Mouse (Mus musculus): ENCODE data around the gene Usp7. TPM values are rescaled to one million over a fixed set of nuclear protein-coding genes. Genes with fewer than 3 reads are reported as not detected.
A peak's percentile ranks its signal among the peaks of the same experiment; 100 is the strongest.

The Usp7 gene
- polyA plus RNA-seq, 1 experiment from 2014 or later, result 24.3 TPM

DNA sequence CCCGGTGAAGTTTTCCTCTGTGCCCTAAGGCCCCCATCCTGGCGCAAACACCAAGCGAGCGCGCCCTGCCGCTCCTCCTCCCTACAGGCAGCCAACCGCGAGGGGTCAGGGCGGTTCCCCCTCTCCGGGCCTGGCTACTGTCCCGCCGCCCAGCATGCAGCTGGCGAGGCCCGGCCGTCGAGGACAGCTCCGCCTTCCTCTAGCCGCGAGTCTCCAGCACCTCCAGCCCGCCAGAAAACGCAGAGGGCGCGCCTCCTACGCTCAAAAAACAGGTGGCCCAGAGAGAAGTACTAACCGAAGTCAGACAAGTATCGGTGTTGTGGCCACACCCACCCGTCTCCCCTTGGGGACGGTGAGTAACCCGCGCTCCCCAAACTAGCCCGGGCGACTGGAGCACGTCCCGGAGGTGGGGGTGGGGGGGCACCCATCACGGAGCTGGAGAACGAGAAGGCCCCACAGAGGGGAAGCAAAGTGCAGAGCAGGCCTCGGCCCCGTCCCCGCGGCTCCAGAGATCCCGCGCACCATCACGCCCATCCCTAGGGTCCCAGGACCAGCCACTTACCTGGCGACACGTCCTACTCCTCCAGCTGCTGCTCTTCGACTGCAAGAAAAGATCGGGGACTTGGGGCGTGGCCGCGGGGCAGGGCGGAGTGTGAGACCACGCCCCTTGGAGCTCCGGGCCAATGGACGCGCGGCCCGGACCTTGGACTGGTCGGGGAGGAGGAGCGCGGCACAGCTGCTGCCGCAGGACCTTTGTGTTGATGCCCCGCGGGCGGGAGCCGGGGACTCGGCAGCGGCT, 120.4 kb downstream of the Usp7 start, which contains the start of gene Carhsp1:
TSS of gene Carhsp1 (minus strand) at position 605 of the 799 bp plus-strand sequence.
- Histone ChIP-seq H3K9me3 (no peaks in the 10 kb centered on the region), H3K4me1 (peaks cover 57% of the 10 kb centered on the region), H3K36me3 (peaks cover 2% of the 10 kb centered on the region; the same call in 1 of the 2 replicates), H3K27me3 (ENCODE audit: insufficient read depth, poor library complexity, severe bottlenecking) (peaks cover 8% of the 10 kb centered on the region; the same call in 1 of the 2 replicates), H3K27ac (peak within 1 kb of the TSS; percentile 87), H3K4me3 (peak within 1 kb of the TSS; percentile 80)
- WGBS, result under 1% methylated on average over 67 of the region's 67 CpGs
- DNase-seq (ENCODE audit: low spot score), result peak; percentile 98

DNA sequence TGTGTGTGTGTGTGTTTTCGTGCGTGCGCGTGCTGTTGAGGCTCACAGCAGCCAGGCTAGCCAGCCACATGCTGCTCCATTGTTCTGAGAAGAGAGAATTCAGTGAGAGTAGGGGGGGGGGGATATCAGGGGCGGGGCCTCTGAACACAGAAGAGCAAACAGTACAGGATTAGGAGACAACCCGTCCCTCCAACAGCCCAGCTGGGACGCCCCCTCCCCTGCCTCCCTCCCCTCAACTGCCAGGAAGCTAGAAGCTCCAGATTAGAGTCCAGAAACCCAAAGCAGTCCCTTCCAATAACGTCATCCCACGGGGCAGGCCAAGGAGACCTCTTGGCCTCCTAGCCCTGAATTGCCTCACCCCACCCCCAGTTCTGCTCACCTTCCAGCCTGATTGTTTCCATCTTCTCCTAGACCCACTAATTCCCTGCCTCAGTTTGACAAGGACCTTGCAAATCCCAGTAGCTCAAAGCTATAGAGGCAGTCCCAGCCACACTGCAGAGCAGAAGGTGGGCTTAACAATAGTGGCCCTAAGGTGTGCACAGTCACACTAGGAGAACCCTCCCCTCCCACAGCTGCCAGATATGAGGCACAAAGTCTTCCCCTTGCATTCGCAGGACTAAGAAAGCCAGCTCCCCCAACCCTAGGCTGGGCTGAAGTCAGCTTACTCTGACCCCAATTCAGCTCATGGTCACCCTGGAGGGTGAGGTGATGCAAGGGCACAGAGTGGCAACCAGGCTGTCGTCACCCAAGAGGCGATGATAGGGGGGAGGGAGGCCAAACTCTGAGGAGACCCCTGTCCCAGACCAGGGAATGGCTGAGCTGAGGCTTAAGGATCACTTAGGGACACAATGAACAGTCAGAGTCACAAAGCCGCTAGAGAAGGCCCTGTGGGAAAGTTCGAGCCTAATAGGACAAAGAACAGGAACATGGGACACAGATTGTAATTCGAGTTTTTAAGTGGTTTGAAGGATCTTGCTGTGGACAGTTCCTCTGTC, 121.8 kb downstream of the Usp7 start:
- peak overlapping the region; percentile 80 for H3K4me3 ChIP-seq
- H3K4me1 ChIP-seq, result peaks cover 71% of the 10 kb centered on the region
- DNase-seq (ENCODE audit: low spot score), result peak; percentile 83
- peaks cover 8% of the 10 kb centered on the region; the same call in 1 of the 2 replicates for H3K27me3 ChIP-seq (ENCODE audit: insufficient read depth, poor library complexity, severe bottlenecking)
- peak overlapping the region; percentile 87 for H3K27ac ChIP-seq
- H3K36me3 ChIP-seq, result peaks cover 4% of the 10 kb centered on the region; the same call in 1 of the 2 replicates
- no peaks in the 10 kb centered on the region for H3K9me3 ChIP-seq
- WGBS, result 8% methylated on average over 15 of the region's 15 CpGs

DNA sequence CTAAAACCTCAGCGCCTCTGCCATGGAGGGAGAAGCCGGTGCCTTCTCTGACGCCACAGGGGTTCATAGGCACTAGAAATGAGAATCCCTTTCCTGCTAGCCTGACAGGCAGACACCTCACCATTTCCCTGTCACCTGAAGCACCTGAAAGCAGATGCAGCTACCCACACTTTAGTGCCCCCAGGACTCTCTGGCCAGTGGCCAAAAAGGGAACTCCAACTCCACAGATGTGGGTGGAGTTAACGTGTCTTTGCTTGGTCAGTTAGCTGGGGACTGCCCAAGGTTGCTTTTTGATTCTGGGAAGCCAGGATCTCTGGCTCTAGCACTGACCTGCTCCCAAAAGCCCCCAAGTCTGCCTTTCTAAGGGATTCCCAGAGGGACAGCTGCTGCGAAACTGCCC, 122.7 kb downstream of the Usp7 start:
- peak overlapping the region; percentile 87 for H3K27ac ChIP-seq
- H3K27me3 ChIP-seq (ENCODE audit: insufficient read depth, poor library complexity, severe bottlenecking), result peaks cover 8% of the 10 kb centered on the region; the same call in 1 of the 2 replicates
- no peaks in the 10 kb centered on the region for H3K9me3 ChIP-seq
- DNase-seq (ENCODE audit: low spot score), result no peak
- peaks cover 9% of the 10 kb centered on the region for H3K36me3 ChIP-seq
- WGBS, result 62% methylated on average over 5 of the region's 5 CpGs
- H3K4me1 ChIP-seq, result peaks cover 78% of the 10 kb centered on the region
- H3K4me3 ChIP-seq, result peak overlapping the region; percentile 80

DNA sequence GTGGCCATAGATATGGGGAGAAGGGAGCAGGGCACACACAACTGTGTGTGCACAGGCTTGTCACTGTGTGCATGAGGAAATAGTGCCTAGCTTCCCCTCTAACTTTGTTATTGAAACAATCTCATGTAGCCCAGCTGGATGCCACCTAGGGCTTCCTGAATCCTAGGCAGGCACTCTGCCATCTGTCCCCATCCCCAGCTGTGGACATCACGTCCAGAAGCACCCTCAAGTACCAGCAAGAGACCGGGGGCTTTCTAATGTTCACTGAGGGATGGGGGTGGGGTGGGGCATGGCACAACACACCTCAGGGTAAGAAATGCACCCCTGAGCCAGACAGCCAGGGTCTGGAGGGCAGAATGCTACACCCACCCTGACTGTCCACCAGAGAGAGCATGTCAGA, 123.7 kb downstream of the Usp7 start:
- Histone ChIP-seq H3K4me1 (peaks cover 77% of the 10 kb centered on the region), H3K4me3 (peak overlapping the region; percentile 80), H3K27ac (peak overlapping the region; percentile 87), H3K9me3 (no peaks in the 10 kb centered on the region), H3K27me3 (ENCODE audit: insufficient read depth, poor library complexity, severe bottlenecking) (peaks cover 7% of the 10 kb centered on the region; the same call in 1 of the 2 replicates), H3K36me3 (peaks cover 20% of the 10 kb centered on the region)
- DNase-seq (ENCODE audit: low spot score), result no peak
- WGBS, result 67% methylated on average over 2 of the region's 2 CpGs

DNA sequence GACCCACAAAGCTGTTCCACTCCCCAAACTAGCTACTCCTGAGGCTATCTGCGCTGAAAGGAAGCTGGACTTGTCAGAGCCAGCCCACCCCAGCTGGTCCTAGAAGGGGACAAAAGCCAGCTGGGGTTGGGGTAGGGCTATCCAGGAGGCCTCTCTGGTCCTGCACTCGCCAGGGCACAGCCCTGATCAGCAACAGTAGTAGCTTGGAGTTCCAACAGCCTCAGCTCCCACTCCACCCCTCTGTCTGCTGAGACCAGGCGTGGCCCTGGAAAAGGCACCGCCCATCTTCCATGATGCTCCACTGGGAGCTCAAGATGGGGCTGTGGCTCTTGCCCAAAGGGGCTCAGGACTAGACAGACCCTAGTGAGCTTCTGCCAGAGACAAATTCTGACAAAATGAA, 124.3 kb downstream of the Usp7 start:
- Histone ChIP-seq H3K9me3 (no peaks in the 10 kb centered on the region), H3K4me3 (no peak overlapping the region), H3K27me3 (ENCODE audit: insufficient read depth, poor library complexity, severe bottlenecking) (0 out of 2 replicates have a peak, but pooled peaks cover 1% of the 10 kb centered on the region), H3K27ac (peak overlapping the region; percentile 87), H3K36me3 (peaks cover 25% of the 10 kb centered on the region), H3K4me1 (peaks cover 81% of the 10 kb centered on the region)
- DNase-seq (ENCODE audit: low spot score), result no peak
- WGBS, result 68% methylated on average over 4 of the region's 4 CpGs

DNA sequence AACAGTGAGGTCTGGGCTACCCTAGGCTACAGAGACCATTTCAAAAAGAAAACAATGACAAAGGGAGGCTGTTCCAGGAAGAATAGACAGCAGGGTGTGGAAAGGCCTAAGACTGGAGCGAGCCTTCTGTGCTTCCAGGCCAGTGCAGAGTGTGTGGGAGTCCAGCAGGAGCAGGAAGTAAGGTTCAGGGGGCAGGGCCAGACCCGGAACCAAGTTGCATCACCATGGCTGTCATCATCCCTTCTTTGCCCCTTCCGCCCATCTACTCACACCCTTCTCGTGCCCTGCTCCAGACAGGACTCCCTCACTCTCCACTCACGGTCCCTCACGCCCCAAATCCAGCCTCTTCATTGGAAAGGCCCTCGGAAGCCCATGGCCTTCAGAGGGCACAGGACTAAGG, 124.8 kb downstream of the Usp7 start:
- Histone ChIP-seq H3K27ac (peak overlapping the region; percentile 87), H3K4me3 (no peak overlapping the region), H3K27me3 (ENCODE audit: insufficient read depth, poor library complexity, severe bottlenecking) (no peaks in the 10 kb centered on the region), H3K36me3 (peaks cover 31% of the 10 kb centered on the region), H3K4me1 (peaks cover 81% of the 10 kb centered on the region), H3K9me3 (no peaks in the 10 kb centered on the region)
- 62% methylated on average over 7 of the region's 7 CpGs for WGBS
- no peak for DNase-seq (ENCODE audit: low spot score)

DNA sequence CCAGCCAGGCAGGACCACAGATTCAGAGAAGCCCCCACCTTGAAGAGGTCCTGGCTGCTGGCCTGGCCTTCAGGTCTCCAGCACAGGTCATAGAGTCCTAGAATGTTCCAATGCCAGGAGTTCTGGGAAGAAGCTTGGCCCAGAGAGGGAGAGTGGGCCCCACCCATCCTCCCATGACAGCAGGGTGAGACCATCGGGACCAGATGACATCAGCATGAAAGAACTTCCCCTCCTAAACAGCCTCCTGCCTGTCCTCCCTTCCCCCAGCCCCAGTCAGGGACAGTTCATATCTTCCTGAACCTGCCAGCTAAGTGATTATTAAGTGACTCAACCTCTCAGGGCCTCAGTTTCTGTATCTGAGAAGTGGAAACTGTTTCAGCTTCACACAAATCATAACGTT, 125.7 kb downstream of the Usp7 start:
- Histone ChIP-seq H3K36me3 (peaks cover 39% of the 10 kb centered on the region), H3K27me3 (ENCODE audit: insufficient read depth, poor library complexity, severe bottlenecking) (no peaks in the 10 kb centered on the region), H3K4me3 (no peak overlapping the region), H3K9me3 (no peaks in the 10 kb centered on the region), H3K4me1 (peaks cover 78% of the 10 kb centered on the region), H3K27ac (peak overlapping the region; percentile 72)
- peak; percentile 85 for DNase-seq (ENCODE audit: low spot score)
- WGBS, result 22% methylated on average over 2 of the region's 2 CpGs

DNA sequence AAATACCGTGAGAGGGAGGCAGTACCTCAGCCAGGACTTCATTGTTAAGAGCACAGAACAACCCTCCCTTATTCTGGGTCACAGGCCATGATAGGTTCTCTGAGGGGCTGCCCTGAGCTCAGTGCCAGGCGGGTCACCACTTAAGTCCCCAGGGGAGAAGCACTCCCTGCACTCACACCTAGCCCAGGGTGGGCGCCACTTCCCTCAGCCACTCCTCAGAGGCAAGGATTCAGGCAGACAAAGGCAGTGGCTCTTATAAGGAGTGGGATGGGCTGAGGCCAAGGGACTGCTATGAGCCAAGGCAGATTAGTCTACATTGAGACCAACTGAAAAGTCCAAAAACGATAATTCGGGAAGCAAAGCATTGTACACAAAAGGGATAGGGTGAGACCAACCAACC, 126.7 kb downstream of the Usp7 start:
- Histone ChIP-seq H3K36me3 (peaks cover 48% of the 10 kb centered on the region), H3K4me3 (no peak overlapping the region), H3K27me3 (ENCODE audit: insufficient read depth, poor library complexity, severe bottlenecking) (no peaks in the 10 kb centered on the region), H3K27ac (peak overlapping the region; percentile 13; the same call in 1 of the 2 replicates), H3K9me3 (no peaks in the 10 kb centered on the region), H3K4me1 (peaks cover 67% of the 10 kb centered on the region)
- no peak for DNase-seq (ENCODE audit: low spot score)
- WGBS, result 83% methylated on average over 5 of the region's 5 CpGs

DNA sequence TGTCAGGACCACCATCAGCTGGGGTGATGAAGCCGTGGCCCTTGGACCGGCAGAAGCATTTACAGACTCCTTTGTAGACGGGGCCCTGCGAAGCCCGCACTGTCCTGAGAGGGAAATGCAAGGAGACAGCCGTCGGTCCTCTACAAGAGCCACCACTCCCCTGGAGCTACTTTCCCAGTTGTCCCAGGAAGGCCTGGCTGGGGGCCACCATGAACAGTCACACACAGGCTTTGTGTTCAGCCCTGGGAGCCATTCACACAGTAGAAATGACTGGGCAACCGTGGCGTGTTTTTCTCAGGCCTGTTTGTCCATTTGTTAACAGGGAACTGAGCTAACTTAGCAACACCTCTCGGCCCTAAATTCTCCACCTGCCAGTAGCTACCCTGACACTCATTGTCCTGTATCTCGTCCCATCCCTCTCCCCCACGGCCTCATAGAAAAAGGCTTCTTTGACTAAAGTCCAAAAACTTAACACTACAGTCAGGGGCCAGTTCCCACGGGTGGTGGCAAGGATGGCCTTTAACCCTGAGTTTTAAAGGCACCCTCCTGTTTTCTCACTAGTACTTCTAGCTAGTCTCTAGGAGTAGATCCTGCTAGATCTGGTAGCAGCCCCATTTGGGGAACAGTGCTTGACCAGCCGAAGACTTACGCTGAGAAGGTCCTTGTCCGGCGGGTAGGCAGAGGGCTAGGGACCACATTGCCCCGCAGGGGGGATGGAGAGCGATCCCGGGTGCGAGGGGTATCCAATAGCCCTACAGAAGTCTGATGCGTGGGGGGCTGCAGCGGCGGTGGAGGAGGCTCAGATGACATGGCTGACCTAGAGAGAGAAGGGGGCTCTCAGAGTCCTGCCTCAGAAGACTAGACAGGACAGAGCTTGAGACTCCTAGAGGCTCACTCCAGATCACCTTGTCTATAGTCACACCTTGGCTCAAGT, 128.2 kb downstream of the Usp7 start:
- H3K27me3 ChIP-seq (ENCODE audit: insufficient read depth, poor library complexity, severe bottlenecking), result no peaks in the 10 kb centered on the region
- H3K27ac ChIP-seq, result peak overlapping the region; percentile 54; the same call in 1 of the 2 replicates
- H3K4me1 ChIP-seq, result peaks cover 52% of the 10 kb centered on the region
- 85% methylated on average over 24 of the region's 24 CpGs for WGBS
- H3K36me3 ChIP-seq, result peaks cover 60% of the 10 kb centered on the region
- no peak for DNase-seq (ENCODE audit: low spot score)
- H3K4me3 ChIP-seq, result no peak overlapping the region
- no peaks in the 10 kb centered on the region for H3K9me3 ChIP-seq

DNA sequence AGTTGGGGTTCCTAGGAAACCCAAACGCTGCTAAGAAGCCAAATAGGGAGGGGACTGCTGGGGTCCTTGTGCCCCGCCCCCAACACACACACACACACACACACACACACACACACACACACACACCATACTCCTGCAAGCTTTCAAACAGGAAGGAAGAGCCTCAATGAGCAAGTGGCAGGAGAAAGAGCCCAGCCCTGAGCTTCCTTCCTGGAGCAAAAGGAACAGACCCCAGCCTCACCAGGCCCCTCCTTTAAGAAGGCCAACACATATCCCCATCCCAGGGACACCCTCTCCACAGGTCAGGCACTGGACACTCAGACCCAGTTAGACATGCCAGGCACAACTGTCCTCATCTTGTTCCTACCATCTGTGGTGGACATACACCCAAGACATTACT, 129.1 kb downstream of the Usp7 start:
- DNase-seq (ENCODE audit: low spot score), result no peak
- 55% methylated on average over 2 of the region's 2 CpGs for WGBS
- H3K4me1 ChIP-seq, result peaks cover 44% of the 10 kb centered on the region
- H3K9me3 ChIP-seq, result no peaks in the 10 kb centered on the region
- H3K27ac ChIP-seq, result peak overlapping the region; percentile 31; the same call in 1 of the 2 replicates
- peaks cover 66% of the 10 kb centered on the region for H3K36me3 ChIP-seq
- H3K4me3 ChIP-seq, result no peak overlapping the region
- H3K27me3 ChIP-seq (ENCODE audit: insufficient read depth, poor library complexity, severe bottlenecking), result no peaks in the 10 kb centered on the region

DNA sequence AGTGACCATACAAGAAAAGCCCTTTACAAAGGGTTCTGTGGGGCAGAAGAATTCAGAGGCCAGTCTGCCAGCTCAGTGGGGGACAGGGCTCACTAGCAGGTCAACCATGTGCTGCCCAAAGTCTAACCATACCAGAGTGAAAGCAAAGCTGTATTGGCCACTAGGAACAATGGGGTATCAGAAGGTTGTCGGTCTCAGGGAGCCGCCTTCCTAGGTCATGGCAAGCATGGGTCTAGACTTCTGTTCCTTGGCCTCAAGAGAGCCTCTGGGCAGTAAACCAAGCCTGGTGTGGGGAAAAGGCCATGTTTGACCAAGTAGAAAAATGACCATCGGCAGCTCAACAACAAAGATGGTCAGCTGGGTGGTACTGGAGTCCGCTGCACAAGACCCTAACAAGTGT, 133.3 kb downstream of the Usp7 start:
- no peak overlapping the region for H3K4me3 ChIP-seq
- H3K9me3 ChIP-seq, result no peaks in the 10 kb centered on the region
- 91% methylated on average over 4 of the region's 4 CpGs for WGBS
- H3K27ac ChIP-seq, result no peak overlapping the region
- DNase-seq (ENCODE audit: low spot score), result no peak
- H3K27me3 ChIP-seq (ENCODE audit: insufficient read depth, poor library complexity, severe bottlenecking), result no peaks in the 10 kb centered on the region
- H3K36me3 ChIP-seq, result peaks cover 88% of the 10 kb centered on the region
- H3K4me1 ChIP-seq, result peaks cover 10% of the 10 kb centered on the region; the same call in 1 of the 2 replicates

DNA sequence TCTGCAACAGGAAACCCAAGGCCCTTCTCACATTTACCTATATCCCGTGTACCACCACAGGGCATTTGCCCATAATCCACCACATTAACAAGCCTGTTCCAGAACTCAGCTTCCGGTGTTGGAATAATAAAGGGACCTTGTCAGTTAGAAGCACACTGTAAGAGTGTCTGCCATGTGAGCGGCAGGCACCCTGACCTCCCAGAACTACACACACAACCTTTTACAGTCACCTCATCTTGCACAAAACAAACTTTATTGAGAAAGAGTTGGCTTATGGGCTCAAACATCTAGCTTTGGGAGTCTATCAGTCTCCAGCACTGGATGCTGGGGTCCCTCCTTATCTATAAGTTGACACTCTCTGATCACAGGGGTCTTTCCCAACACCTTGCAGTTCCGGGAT, 133.8 kb downstream of the Usp7 start:
- H3K27me3 ChIP-seq (ENCODE audit: insufficient read depth, poor library complexity, severe bottlenecking), result no peaks in the 10 kb centered on the region
- H3K4me1 ChIP-seq, result peaks cover 9% of the 10 kb centered on the region; the same call in 1 of the 2 replicates
- no peaks in the 10 kb centered on the region for H3K9me3 ChIP-seq
- 85% methylated on average over 4 of the region's 4 CpGs for WGBS
- no peak for DNase-seq (ENCODE audit: low spot score)
- no peak overlapping the region for H3K27ac ChIP-seq
- H3K4me3 ChIP-seq, result no peak overlapping the region
- H3K36me3 ChIP-seq, result peaks cover 87% of the 10 kb centered on the region

Data from heart, embryonic 10.5 days (tissue).